Mouse (Mus musculus) T-helper 17 cell (primary cell): Measurements from ENCODE around the gene Selenom.

ENCODE experiments used
- in situ Hi-C, 2 experiments: fragments of 300-600 bp; cut with MboI, MseI; formaldehyde crosslinking; loops; 1 replicate in 1 of 2; 2 replicates in 1 of 2; pipeline ENCODE4 v1.15.1; 2025; ENCODE audit warnings: high pct_unique_total_duplicates in 2 of 2

Gene Selenom

GRCm38 (mm10) chr11:3547047-3547446 lies 32.6 kb downstream of the Selenom start:
- in situ Hi-C loops: no loop called here

- in situ Hi-C loops: no loop called here
Observed at GRCm38 (mm10) chr11:3547969-3548368, 33.5 kb downstream of the Selenom start.

GRCm38 (mm10) chr11:3548564-3549295 lies 34.2 kb downstream of the Selenom start:
- in situ Hi-C loops: no loop called here

GRCm38 (mm10) chr11:3549791-3550190 lies 35.3 kb downstream of the Selenom start:
- in situ Hi-C loops: no loop called here

GRCm38 (mm10) chr11:3554976-3555375 lies 40.5 kb downstream of the Selenom start:
- in situ Hi-C loops: no loop called here

GRCm38 (mm10) chr11:3557852-3558251 lies 43.4 kb downstream of the Selenom start:
- in situ Hi-C loops: no loop called here

- in situ Hi-C loops: no loop called here
Observed at GRCm38 (mm10) chr11:3560202-3560601, 45.7 kb downstream of the Selenom start.

GRCm38 (mm10) chr11:3563853-3564252 lies 49.4 kb downstream of the Selenom start:
- in situ Hi-C loops: no loop called here

GRCm38 (mm10) chr11:3564451-3564850 lies 50.0 kb downstream of the Selenom start:
- in situ Hi-C loops: no loop called here

GRCm38 (mm10) chr11:3566018-3566417 lies 51.5 kb downstream of the Selenom start:
- in situ Hi-C loops: no loop called here
